In the genomic region with DNA sequence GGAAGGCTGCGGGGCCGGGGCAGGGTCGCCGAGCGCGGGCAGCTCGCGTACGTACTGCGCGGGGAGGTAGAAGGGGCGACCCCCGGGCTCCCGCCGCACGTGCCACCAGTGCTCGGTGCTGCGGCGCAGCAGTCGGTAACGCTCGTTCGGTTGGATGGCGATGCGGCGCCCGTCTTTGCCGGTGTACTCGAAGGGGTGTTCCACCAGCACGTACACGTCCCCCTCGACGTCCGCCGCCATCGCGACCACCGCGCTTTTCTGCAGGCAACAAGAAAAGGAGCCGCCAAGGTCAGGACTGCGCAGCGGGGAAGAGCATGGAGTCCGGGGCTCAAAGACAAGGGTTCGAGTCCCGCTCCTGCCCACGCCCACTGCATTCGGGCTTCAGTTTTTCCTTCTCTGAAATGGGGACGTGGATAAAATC, we compare ENCODE assay signal across 8 mouse cellular contexts. TPM values are rescaled to one million over a fixed set of nuclear protein-coding genes. Genes with fewer than 3 reads are reported as not detected.
DNase-seq lines count a peak whose midpoint lies in the region; ATAC-seq lines count a peak whose summit lies in the region.

No protein-coding gene starts in this region.

- peaks cover 51% of the 10 kb centered on the region for H3K4me1 ChIP-seq in limb, embryonic 12.5 days (replicated peaks)
- peaks cover 15% of the 10 kb centered on the region; the same call in 1 of the 2 replicates for H3K4me1 ChIP-seq in stomach, embryonic 14.5 days (ENCODE audit: control insufficient read depth, insufficient read depth, low read length)

- peak; percentile 93 for DNase-seq in heart, adult 11 months
- DNase-seq in heart, adult 18-20 months, result no peak
- peak; percentile 67 for DNase-seq in thymus, postnatal 4 days
- no peak for DNase-seq in thymus, postnatal 0 days (ENCODE audit: low spot score)
- DNase-seq in cerebellum, adult 11-12 months, result no peak

- WGBS in limb, embryonic 12.5 days, result 3% methylated on average over 48 of the region's 48 CpGs
- WGBS in stomach, embryonic 14.5 days, result 3% methylated on average over 48 of the region's 48 CpGs

- no peak for ATAC-seq in limb, embryonic 12.5 days (ENCODE audit: insufficient number of reproducible peaks, insufficient read depth, low FRiP score, low TSS enrichment, low read depth)
- no peak; the same call in 1 of the 2 replicates for ATAC-seq in stomach, embryonic 14.5 days (ENCODE audit: insufficient number of reproducible peaks, insufficient read depth, low FRiP score, low read depth)
- no peak for ATAC-seq in megakaryocyte-erythroid progenitor cell, adult 5-6 weeks (replicated peaks; ENCODE audit: low FRiP score, low TSS enrichment, poor library complexity, severe bottlenecking)

- peaks cover 100% of the 10 kb centered on the region for H3K27me3 ChIP-seq in limb, embryonic 12.5 days
- peaks cover 8% of the 10 kb centered on the region for H3K27me3 ChIP-seq in stomach, embryonic 14.5 days (ENCODE audit: control insufficient read depth, insufficient read depth, low read length)

- peaks cover under 1% of the 10 kb centered on the region; the same call in 1 of the 2 replicates for H3K36me3 ChIP-seq in limb, embryonic 12.5 days
- H3K36me3 ChIP-seq in stomach, embryonic 14.5 days (ENCODE audit: control insufficient read depth, insufficient read depth, low read length), result no peaks in the 10 kb centered on the region

- no peak overlapping the region for H3K27ac ChIP-seq in limb, embryonic 12.5 days
- no peak overlapping the region for H3K27ac ChIP-seq in stomach, embryonic 14.5 days (ENCODE audit: low read length)

- H3K9me3 ChIP-seq in limb, embryonic 12.5 days, result no peaks in the 10 kb centered on the region; the same call in 1 of the 2 replicates
- no peaks in the 10 kb centered on the region for H3K9me3 ChIP-seq in stomach, embryonic 14.5 days (ENCODE audit: control insufficient read depth, low read depth, low read length)

- H3K4me3 ChIP-seq in limb, embryonic 12.5 days (replicated peaks), result peak overlapping the region; percentile 54
- peak overlapping the region; percentile 46 for H3K4me3 ChIP-seq in stomach, embryonic 14.5 days (ENCODE audit: low read depth, low read length)

- peak overlapping the region; percentile 62 for H3K9ac ChIP-seq in limb, embryonic 12.5 days (replicated peaks)
- H3K9ac ChIP-seq in stomach, embryonic 14.5 days (replicated peaks; ENCODE audit: low read depth, low read length), result peak overlapping the region; percentile 46

- peak overlapping the region; percentile 87 for H3K4me2 ChIP-seq in limb, embryonic 12.5 days
- H3K4me2 ChIP-seq in stomach, embryonic 14.5 days (replicated peaks; ENCODE audit: low read depth, low read length), result peak overlapping the region; percentile 74

RNA-seq across cellular contexts. Expression of a gene that starts 2.8 kb away (rescaled TPM):
- 10 to 100 TPM; 15.3 to 20.3 TPM for total RNA-seq in heart, adult 18-20 months (2021)
- 20.0 and 20.4 TPM in 2 replicates for polyA plus RNA-seq in thymus, postnatal 0 days (2015; fragmentation: Nextera tagmentation; extraction: Ambion mirVana)
- polyA plus RNA-seq in limb, embryonic 12.5 days (2016; fragmentation: Nextera tagmentation; extraction: Ambion mirVana), result 4.8 and 7.1 TPM in 2 replicates
- 13.2 and 16.4 TPM in 2 replicates for polyA plus RNA-seq in stomach, embryonic 14.5 days (2014; fragmentation: Nextera tagmentation; extraction: Ambion mirVana)
- 1.4 and 3.3 TPM in 2 replicates for total RNA-seq in megakaryocyte-erythroid progenitor cell, adult 5-6 weeks (2014; fragmentation: Nextera tagmentation)
- total RNA-seq in megakaryocyte-erythroid progenitor cell, adult 5-6 weeks (2017), result 2.1 and 11.1 TPM in 2 replicates

RNA-seq across cellular contexts. Expression of a gene that starts 51.8 kb away (rescaled TPM):
- 10 to 100 TPM; 10.8 to 12.8 TPM for total RNA-seq in heart, adult 18-20 months (2021)
- 7.5 and 7.9 TPM in 2 replicates for polyA plus RNA-seq in thymus, postnatal 0 days (2015; fragmentation: Nextera tagmentation; extraction: Ambion mirVana)
- 7.8 and 9.1 TPM in 2 replicates for polyA plus RNA-seq in limb, embryonic 12.5 days (2016; fragmentation: Nextera tagmentation; extraction: Ambion mirVana)
- polyA plus RNA-seq in stomach, embryonic 14.5 days (2014; fragmentation: Nextera tagmentation; extraction: Ambion mirVana), result 7.5 and 9.2 TPM in 2 replicates
- total RNA-seq in megakaryocyte-erythroid progenitor cell, adult 5-6 weeks (2014; fragmentation: Nextera tagmentation), result 12.5 and 16.3 TPM in 2 replicates
- 2.2 and 2.7 TPM in 2 replicates for total RNA-seq in megakaryocyte-erythroid progenitor cell, adult 5-6 weeks (2017)

Comparison
In these comparisons a context has a peak if more than half of its experiments do, and no peak if none do; other contexts are left out.
1. DNase-seq: peak in heart, adult 11 months (single experiment) and thymus, postnatal 4 days (single experiment); none in heart, adult 18-20 months (0 of 2), thymus, postnatal 0 days (single experiment) and cerebellum, adult 11-12 months (single experiment).